ENCODE assay signal across 24 mouse cellular contexts in genomic region chr6:39074186-39074585, GRCm38 (mm10).
"Had no signal": no experiment of that assay in that cellular context is flagged by ENCODE, and none has a peak within 500 bp of the region (broad histone marks: within the 10 kb centered on the region; RNA-seq: fewer than 3 reads in every experiment).

No protein-coding gene starts in this region.

- H3K27me3 ChIP-seq: limb, embryonic 13.5 days; liver, embryonic 15.5 days; lung, embryonic 15.5 days; megakaryocyte, embryonic 14.5 days; midbrain, embryonic 13.5 days had no signal

- H3K4me2 ChIP-seq: limb, embryonic 13.5 days; liver, embryonic 12.5 days; liver, embryonic 15.5 days; lung, embryonic 15.5 days; midbrain, embryonic 13.5 days had no signal

- H3K36me3 ChIP-seq: limb, embryonic 10.5 days; limb, embryonic 13.5 days; liver, embryonic 12.5 days; liver, embryonic 15.5 days; lung, embryonic 15.5 days; midbrain, embryonic 10.5 days; midbrain, embryonic 13.5 days had no signal

- H3K4me1 ChIP-seq: liver, embryonic 12.5 days; liver, embryonic 15.5 days; lung, embryonic 15.5 days had no signal

- H3K9me3 ChIP-seq: limb, embryonic 10.5 days; limb, embryonic 13.5 days; liver, embryonic 12.5 days; liver, embryonic 15.5 days; lung, embryonic 15.5 days; megakaryocyte, embryonic 14.5 days; midbrain, embryonic 13.5 days had no signal

- ATAC-seq: liver, embryonic 12.5 days; midbrain, embryonic 13.5 days had no signal

- H3K9ac ChIP-seq: limb, embryonic 13.5 days; liver, embryonic 12.5 days; liver, embryonic 15.5 days; lung, embryonic 15.5 days; midbrain, embryonic 13.5 days had no signal

- H3K27ac ChIP-seq: kidney, postnatal 0 days; layer of hippocampus, adult 2 months; limb, embryonic 10.5 days; limb, embryonic 13.5 days; liver, embryonic 12.5 days; liver, embryonic 15.5 days; lung, embryonic 15.5 days; midbrain, embryonic 10.5 days; midbrain, embryonic 13.5 days; stomach, postnatal 0 days had no signal

- H3K4me3 ChIP-seq: layer of hippocampus, adult 2 months; limb, embryonic 10.5 days; limb, embryonic 13.5 days; liver, embryonic 12.5 days; liver, embryonic 15.5 days; lung, embryonic 15.5 days; megakaryocyte, embryonic 14.5 days; midbrain, embryonic 10.5 days; midbrain, embryonic 13.5 days had no signal

- DNase-seq: kidney, postnatal 25 days; layer of hippocampus, adult 9-11 months; layer of hippocampus, postnatal 36 days; liver; lung, adult 18-20 months; lung, postnatal 10 days; lung, postnatal 36 days; right cerebral cortex, adult 18-20 months; right cerebral cortex, postnatal 14 days; right cerebral cortex, postnatal 4 days; thymus, adult 2 months; thymus, postnatal 14 days; thymus, postnatal 4 days had no signal
